Mouse (Mus musculus) forebrain, embryonic 13.5 days (tissue): Measurements from ENCODE around the gene Tbrg4. TPM values are rescaled to one million over a fixed set of nuclear protein-coding genes. Genes with fewer than 3 reads are reported as not detected.
"Not testable (repeated sequence)": the region's sequence is repeated elsewhere in the genome, so short reads cannot be mapped to it uniquely, and the experiment has no call there.

Source experiments
- ATAC-seq: fragments of 200-750 bp; cut with Nextera tagmentation; 2 replicates; pipeline ENCODE4 v1.8.0; 2017
- H3K27ac ChIP-seq: fragments of 300-500 bp; sonication (generic); 2 replicates; pipeline ENCODE4 v1.5.1; 2015; ENCODE audit warnings: inconsistent platforms, mild to moderate bottlenecking, moderate library complexity
- H3K27me3 ChIP-seq: fragments of 300-500 bp; sonication (generic); 2 replicates; pipeline ENCODE4 v1.6.1; 2015; ENCODE audit warnings: mild to moderate bottlenecking, inconsistent platforms
- H3K36me3 ChIP-seq: fragments of 300-500 bp; sonication (generic); 2 replicates; pipeline ENCODE4 v1.6.1; 2015; ENCODE audit warnings: mild to moderate bottlenecking, inconsistent platforms; ENCODE audit not compliant: poor library complexity, severe bottlenecking
- H3K4me1 ChIP-seq: fragments of 300-500 bp; sonication (generic); 2 replicates; pipeline ENCODE4 v1.6.1; 2015; ENCODE audit warnings: inconsistent platforms
- H3K4me2 ChIP-seq: fragments of 300-500 bp; sonication (generic); 2 replicates; pipeline ENCODE4 v1.6.1; 2015; ENCODE audit warnings: inconsistent platforms, mild to moderate bottlenecking, moderate library complexity
- H3K4me3 ChIP-seq: fragments of 300-500 bp; sonication (generic); 2 replicates; pipeline ENCODE4 v1.5.1; 2015; ENCODE audit warnings: mild to moderate bottlenecking, inconsistent platforms
- H3K9ac ChIP-seq: fragments of 300-500 bp; sonication (generic); 2 replicates; pipeline ENCODE4 v1.6.1; 2015; ENCODE audit warnings: mild to moderate bottlenecking, inconsistent platforms
- H3K9me3 ChIP-seq: fragments of 300-500 bp; sonication (generic); replicated peaks from 2 replicates; pipeline ENCODE4 v1.6.1; 2016; ENCODE audit warnings: inconsistent platforms
- WGBS: fragments of 180-500 bp; shearing (Covaris S2); methylation state at CpG from one replicate; pipeline ENCODE4 v1.1.7; 2015; 5-methylcytosine and 5-hydroxymethylcytosine counted together
- polyA plus RNA-seq: library from polyadenylated mRNA; unstranded; fragments of >200 nt; fragmentation: Nextera tagmentation; extraction: Ambion mirVana; gene quantifications from 2 replicates; pipeline ENCODE4 v1.2.1, GENCODE M21; 2015

The Tbrg4 gene
- polyA plus RNA-seq = 32.1 and 36.5 TPM in 2 replicates

GRCm38 (mm10) chr11:6625478-6626387, at the start of gene Tbrg4:
Tbrg4 (minus strand) TSS chr11:6626067.
- Histone ChIP-seq H3K4me2 (peak within 1 kb of the TSS; percentile 89), H3K27me3 (no peaks in the 10 kb centered on the region), H3K9me3 (no peaks in the 10 kb centered on the region), H3K36me3 (peaks cover 36% of the 10 kb centered on the region), H3K4me1 (peaks cover 25% of the 10 kb centered on the region), H3K4me3 (peak within 1 kb of the TSS; percentile 77), H3K9ac (peak within 1 kb of the TSS; percentile 73), H3K27ac (peak within 1 kb of the TSS; percentile 83)
- ATAC-seq = peak; percentile 97
- under 1% methylated on average over 66 of the region's 66 CpGs for WGBS

GRCm38 (mm10) chr11:6675402-6675801, 49.5 kb upstream of the Tbrg4 start:
- H3K4me3 ChIP-seq = no peak overlapping the region
- no peak overlapping the region for H3K27ac ChIP-seq
- H3K36me3 ChIP-seq = no peaks in the 10 kb centered on the region
- no peak for ATAC-seq
- no peak overlapping the region for H3K9ac ChIP-seq
- 0 out of 2 replicates have a peak, but pooled peaks cover 4% of the 10 kb centered on the region for H3K27me3 ChIP-seq
- no peaks in the 10 kb centered on the region for H3K9me3 ChIP-seq
- no peak overlapping the region for H3K4me2 ChIP-seq
- WGBS = 72% methylated on average over 7 of the region's 7 CpGs
- no peaks in the 10 kb centered on the region for H3K4me1 ChIP-seq

- Histone ChIP-seq H3K9me3 (no peaks in the 10 kb centered on the region), H3K27me3 (0 out of 2 replicates have a peak, but pooled peaks cover 4% of the 10 kb centered on the region), H3K4me1 (no peaks in the 10 kb centered on the region), H3K36me3 (no peaks in the 10 kb centered on the region), H3K4me2 (no peak overlapping the region), H3K27ac (no peak overlapping the region), H3K4me3 (no peak overlapping the region), H3K9ac (no peak overlapping the region)
- no peak for ATAC-seq
- 86% methylated on average over 9 of the region's 9 CpGs for WGBS
Observed at GRCm38 (mm10) chr11:6674701-6675100, 48.8 kb upstream of the Tbrg4 start.

- Histone ChIP-seq H3K9me3 (no peaks in the 10 kb centered on the region), H3K27ac (no peak overlapping the region), H3K4me1 (no peaks in the 10 kb centered on the region), H3K27me3 (0 out of 2 replicates have a peak, but pooled peaks cover 4% of the 10 kb centered on the region), H3K9ac (no peak overlapping the region), H3K36me3 (no peaks in the 10 kb centered on the region), H3K4me2 (no peak overlapping the region), H3K4me3 (no peak overlapping the region)
- ATAC-seq = no peak
- 96% methylated on average over 4 of the region's 4 CpGs for WGBS
Observed at GRCm38 (mm10) chr11:6670826-6671225, 45.0 kb upstream of the Tbrg4 start.

- Histone ChIP-seq H3K4me3 (no peak overlapping the region), H3K9me3 (no peaks in the 10 kb centered on the region), H3K4me1 (no peaks in the 10 kb centered on the region), H3K9ac (no peak overlapping the region), H3K4me2 (no peak overlapping the region), H3K27ac (no peak overlapping the region), H3K27me3 (0 out of 2 replicates have a peak, but pooled peaks cover 4% of the 10 kb centered on the region), H3K36me3 (no peaks in the 10 kb centered on the region)
- ATAC-seq = no peak
- 38% methylated on average over 2 of the region's 2 CpGs for WGBS
Observed at GRCm38 (mm10) chr11:6670044-6670443, 44.2 kb upstream of the Tbrg4 start.

GRCm38 (mm10) chr11:6669041-6669440, 43.2 kb upstream of the Tbrg4 start:
- no peak overlapping the region for H3K4me3 ChIP-seq
- no peaks in the 10 kb centered on the region for H3K9me3 ChIP-seq
- 23% methylated on average over 9 of the region's 9 CpGs for WGBS
- H3K4me2 ChIP-seq = no peak overlapping the region
- no peaks in the 10 kb centered on the region for H3K36me3 ChIP-seq
- H3K9ac ChIP-seq = no peak overlapping the region
- 0 out of 2 replicates have a peak, but pooled peaks cover 4% of the 10 kb centered on the region for H3K27me3 ChIP-seq
- H3K27ac ChIP-seq = no peak overlapping the region
- no peak for ATAC-seq
- H3K4me1 ChIP-seq = no peaks in the 10 kb centered on the region

- Histone ChIP-seq H3K36me3 (no peaks in the 10 kb centered on the region), H3K4me2 (no peak overlapping the region), H3K4me3 (no peak overlapping the region), H3K9me3 (no peaks in the 10 kb centered on the region), H3K9ac (no peak overlapping the region), H3K27me3 (0 out of 2 replicates have a peak, but pooled peaks cover 4% of the 10 kb centered on the region), H3K4me1 (no peaks in the 10 kb centered on the region), H3K27ac (no peak overlapping the region)
- 88% methylated on average over 2 of the region's 2 CpGs for WGBS
- ATAC-seq = no peak
Observed at GRCm38 (mm10) chr11:6666634-6667033, 40.8 kb upstream of the Tbrg4 start.

GRCm38 (mm10) chr11:6661206-6661605, 35.3 kb upstream of the Tbrg4 start:
- ATAC-seq = no peak

GRCm38 (mm10) chr11:6658271-6658670, 32.4 kb upstream of the Tbrg4 start, which contains the start of gene Ramp3:
Ramp3 (plus strand) TSS chr11:6658521.
- H3K9ac ChIP-seq = peak within 1 kb of the TSS; percentile 34
- under 1% methylated on average over 18 of the region's 18 CpGs for WGBS
- no peaks in the 10 kb centered on the region for H3K9me3 ChIP-seq
- no peak within 1 kb of the TSS for H3K27ac ChIP-seq
- H3K4me2 ChIP-seq = peak within 1 kb of the TSS; percentile 68
- H3K36me3 ChIP-seq = no peaks in the 10 kb centered on the region
- no peaks in the 10 kb centered on the region for H3K27me3 ChIP-seq
- peak; percentile 81 for ATAC-seq
- H3K4me1 ChIP-seq = 0 out of 2 replicates have a peak, but pooled peaks cover 3% of the 10 kb centered on the region
- H3K4me3 ChIP-seq = peak within 1 kb of the TSS; percentile 39

More at GRCm38 (mm10) chr11:6661206-6661605, 35.3 kb upstream of the Tbrg4 start:
- Histone ChIP-seq H3K4me1 (0 out of 2 replicates have a peak, but pooled peaks cover 3% of the 10 kb centered on the region), H3K27me3 (no peaks in the 10 kb centered on the region), H3K4me2 (no peak overlapping the region), H3K36me3 (no peaks in the 10 kb centered on the region), H3K9me3 (no peaks in the 10 kb centered on the region), H3K4me3 (no peak overlapping the region), H3K27ac (no peak overlapping the region), H3K9ac (no peak overlapping the region)
- 65% methylated on average over 14 of the region's 14 CpGs for WGBS

- H3K4me3 ChIP-seq = no peak overlapping the region
- H3K9me3 ChIP-seq = no peaks in the 10 kb centered on the region
- 2% methylated on average over 2 of the region's 2 CpGs for WGBS
- no peaks in the 10 kb centered on the region for H3K36me3 ChIP-seq
- no peak overlapping the region for H3K9ac ChIP-seq
- no peaks in the 10 kb centered on the region for H3K27me3 ChIP-seq
- H3K4me1 ChIP-seq = 0 out of 2 replicates have a peak, but pooled peaks cover 3% of the 10 kb centered on the region
- no peak overlapping the region for H3K4me2 ChIP-seq
- H3K27ac ChIP-seq = no peak overlapping the region
- peak; percentile 75 for ATAC-seq
Observed at GRCm38 (mm10) chr11:6654903-6655302, 29.0 kb upstream of the Tbrg4 start.

- H3K27ac ChIP-seq, H3K4me1 ChIP-seq, H3K9me3 ChIP-seq, H3K4me2 ChIP-seq, H3K36me3 ChIP-seq, H3K27me3 ChIP-seq, H3K9ac ChIP-seq, H3K4me3 ChIP-seq, ATAC-seq: not testable (repeated sequence)
- WGBS = 85% methylated on average over 3 of the region's 3 CpGs
Observed at GRCm38 (mm10) chr11:6652978-6653377, 27.1 kb upstream of the Tbrg4 start.

- H3K27ac ChIP-seq = no peak overlapping the region
- H3K9ac ChIP-seq = no peak overlapping the region
- no peaks in the 10 kb centered on the region for H3K9me3 ChIP-seq
- no peak for ATAC-seq
- 75% methylated on average over 7 of the region's 7 CpGs for WGBS
- no peak overlapping the region for H3K4me3 ChIP-seq
- H3K4me1 ChIP-seq = no peaks in the 10 kb centered on the region
- H3K4me2 ChIP-seq = no peak overlapping the region
- H3K36me3 ChIP-seq = no peaks in the 10 kb centered on the region
- H3K27me3 ChIP-seq = no peaks in the 10 kb centered on the region
Observed at GRCm38 (mm10) chr11:6650519-6650918, 24.7 kb upstream of the Tbrg4 start.
